Mouse (Mus musculus) ZHBTc4 (cell line): ENCODE measurements at regions not wholly inside any gene's neighbourhood (a gene's known extent, or its start where the extent isn't known, plus 50 kb on each side); places are given as distances from the start of the nearest gene placed in this dataset.

Source experiments
- DNase-seq: peaks from one replicate; pipeline ENCODE4 v3.0.0-alpha.2; 2011; ENCODE audit warnings: low read depth, low spot score

DNA sequence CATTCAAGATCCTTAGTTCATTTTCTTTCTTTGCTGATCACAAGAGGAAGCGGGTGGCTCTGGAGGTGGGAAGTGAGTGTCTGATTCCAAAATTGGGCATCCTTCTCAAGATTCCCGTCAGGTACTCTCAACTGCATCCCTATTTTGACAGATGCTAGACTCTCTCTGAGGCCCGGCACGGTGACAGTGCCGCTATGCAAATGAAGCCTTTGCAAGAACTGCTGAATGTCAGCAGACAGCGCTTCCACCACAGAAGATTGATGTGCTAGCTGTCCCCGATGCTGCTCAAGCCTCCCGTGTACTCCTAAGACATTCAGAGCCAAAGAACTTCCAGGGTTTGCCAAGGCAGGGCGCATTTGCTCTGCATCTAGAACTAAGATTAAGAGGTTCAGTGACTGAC lies 50.9 kb upstream of the Cpne4 start:
- no peak for DNase-seq

DNA sequence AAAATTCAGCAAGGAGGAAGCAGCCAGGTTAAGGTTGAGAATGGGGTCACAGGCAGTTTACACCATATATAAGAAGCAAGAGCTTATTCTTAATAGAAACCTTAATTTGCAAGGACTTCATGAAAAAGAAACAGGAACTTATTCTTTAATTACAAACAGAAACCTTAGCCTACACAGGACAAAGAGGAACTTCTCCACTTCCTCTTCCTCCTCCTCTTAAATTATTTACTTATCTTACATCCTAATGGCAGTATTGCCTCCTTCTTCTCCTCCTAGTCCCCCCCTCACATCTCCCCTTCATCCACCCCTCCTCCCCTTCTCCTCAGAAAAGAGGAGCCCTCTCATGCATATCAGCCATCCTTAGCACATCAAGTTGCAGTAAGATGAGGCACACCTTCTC lies 56.4 kb upstream of the Cpne4 start:
- DNase-seq, result no peak

DNA sequence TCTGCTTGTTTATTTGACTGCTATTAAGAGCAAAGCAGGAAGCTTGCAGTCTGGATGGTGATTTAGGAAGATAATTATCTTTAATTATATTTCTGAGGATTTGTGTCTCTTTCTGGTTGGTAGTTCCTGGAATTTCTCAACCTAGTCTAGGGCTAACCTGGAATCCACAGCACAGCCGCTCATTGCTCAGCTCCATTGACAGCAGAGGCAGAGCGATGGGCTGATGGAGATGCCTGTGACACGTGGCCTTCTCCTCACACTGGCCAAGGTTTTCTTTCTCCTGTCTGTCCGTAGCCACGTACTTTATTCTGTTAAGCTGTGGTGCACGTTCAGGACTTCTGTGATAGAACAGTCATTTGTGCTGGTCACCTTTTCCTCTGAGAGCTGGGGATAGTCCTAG lies 57.7 kb upstream of the Cpne4 start:
- DNase-seq, result no peak

DNA sequence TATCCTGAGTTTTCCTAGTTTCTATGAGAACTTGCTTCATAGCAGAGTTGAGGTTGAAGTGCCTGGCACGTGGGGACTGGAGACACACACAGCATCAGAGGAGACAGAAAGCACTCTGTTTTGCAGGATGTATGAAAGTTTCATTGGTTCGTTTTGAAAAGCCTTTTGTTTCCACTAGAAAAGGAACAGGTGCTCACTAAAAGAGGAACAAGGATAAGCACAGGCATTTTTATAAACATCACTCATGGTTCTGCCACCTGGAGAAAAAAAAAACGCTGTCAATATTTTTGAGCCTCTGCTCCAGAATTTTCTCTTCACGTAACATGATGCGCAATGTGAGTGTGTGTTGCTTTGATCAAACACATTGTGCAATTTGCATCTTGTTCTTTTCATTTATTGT lies 64.6 kb upstream of the Cpne4 start:
- no peak for DNase-seq

DNA sequence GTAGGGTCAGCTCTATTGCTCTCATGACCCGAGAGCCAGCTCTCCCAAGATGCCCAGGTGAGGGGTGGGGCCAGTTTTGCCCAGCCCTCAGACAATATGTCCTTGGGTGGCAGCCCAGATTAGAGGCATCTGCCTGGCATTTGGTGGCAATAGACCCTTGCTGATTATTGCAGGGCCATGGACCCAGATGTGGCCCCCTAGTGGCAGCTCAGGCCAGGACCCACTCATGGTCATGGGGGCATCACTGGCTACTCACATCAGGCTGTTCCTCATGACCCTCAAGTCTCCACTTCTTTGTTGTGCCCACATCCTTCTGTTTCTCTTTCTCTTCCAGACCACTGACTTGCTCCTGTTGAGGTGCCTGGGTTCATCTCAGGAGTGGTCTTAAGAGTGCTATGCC lies 66.4 kb upstream of the Cpne4 start:
- peak; percentile 12 for DNase-seq

DNA sequence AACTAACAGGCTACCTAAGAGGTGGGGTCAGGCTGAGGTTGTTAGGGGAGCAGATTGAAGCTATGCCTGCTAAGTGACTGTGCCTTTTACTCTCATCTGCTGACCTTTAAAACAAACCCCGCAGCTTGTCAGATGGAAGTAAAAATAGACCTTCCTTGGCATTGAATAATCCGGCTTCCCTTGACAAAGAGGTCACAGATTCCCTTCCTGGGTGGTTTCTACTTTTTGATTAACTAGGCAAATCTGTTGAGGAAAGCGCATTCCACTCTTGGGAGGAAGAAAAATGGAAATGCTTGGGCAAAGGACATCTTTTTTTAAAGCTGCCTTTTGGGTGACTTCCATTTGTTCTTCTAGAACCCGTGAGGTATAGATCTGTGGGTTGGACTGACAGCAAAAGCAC lies 72.3 kb upstream of the Cpne4 start:
- DNase-seq, result peak; percentile 10

DNA sequence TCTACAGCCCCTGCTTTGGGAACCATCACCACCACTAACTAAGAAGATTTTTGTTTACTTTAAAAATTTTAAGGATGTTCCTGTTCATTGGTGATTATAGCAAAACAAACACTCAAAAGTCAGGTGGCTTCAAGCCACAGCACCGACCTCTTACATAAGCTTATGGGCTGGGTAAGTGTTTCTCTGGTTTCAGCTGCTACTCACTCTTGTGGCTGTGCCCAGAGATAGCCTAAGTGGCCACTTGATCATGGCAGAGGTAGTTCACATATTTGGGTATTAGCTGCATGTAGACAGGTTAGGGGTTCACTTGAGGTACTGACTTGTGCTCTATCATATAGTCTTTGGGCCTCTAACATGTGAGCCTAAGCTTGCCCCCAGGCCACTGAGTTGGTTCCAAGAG lies 79.8 kb upstream of the Cpne4 start:
- DNase-seq, result no peak

DNA sequence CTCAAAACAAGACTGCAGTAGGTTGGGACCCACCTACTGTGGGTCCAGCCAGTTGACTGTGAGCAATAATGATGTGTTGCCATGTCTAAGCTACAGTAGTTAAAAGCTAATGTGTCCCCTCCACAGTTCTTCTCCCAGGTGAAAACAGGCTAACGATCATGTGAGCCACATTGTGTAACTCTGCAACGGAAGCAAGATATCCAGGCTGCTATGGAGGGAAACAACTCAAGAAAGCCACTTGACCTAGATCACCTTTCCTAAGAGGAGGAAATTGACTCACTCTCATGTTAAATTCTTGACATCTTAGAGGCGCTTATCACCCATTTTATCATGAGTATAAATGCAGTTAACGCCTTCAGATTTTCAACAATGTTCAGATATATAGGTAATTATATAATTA lies 83.4 kb upstream of the Cpne4 start:
- no peak for DNase-seq

DNA sequence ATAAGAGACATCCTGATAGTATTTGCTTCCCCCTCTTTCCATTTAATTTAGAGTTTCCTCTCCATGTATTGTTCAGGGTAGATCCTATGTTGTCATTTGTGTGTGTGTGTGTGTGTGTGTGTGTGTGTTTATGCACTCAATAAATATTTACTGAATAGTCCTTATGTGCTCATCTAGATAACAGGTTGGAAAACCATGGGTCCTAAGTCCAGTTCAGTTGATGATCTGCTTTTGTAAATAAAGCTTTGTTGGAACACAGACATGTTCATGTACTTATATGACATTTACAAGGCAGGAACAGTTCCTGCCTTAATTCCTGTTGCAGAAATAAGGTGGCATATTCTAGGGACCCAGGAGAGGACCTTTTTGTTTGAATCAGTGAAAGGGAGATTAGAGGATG lies 87.0 kb upstream of the Cpne4 start:
- DNase-seq, result no peak

DNA sequence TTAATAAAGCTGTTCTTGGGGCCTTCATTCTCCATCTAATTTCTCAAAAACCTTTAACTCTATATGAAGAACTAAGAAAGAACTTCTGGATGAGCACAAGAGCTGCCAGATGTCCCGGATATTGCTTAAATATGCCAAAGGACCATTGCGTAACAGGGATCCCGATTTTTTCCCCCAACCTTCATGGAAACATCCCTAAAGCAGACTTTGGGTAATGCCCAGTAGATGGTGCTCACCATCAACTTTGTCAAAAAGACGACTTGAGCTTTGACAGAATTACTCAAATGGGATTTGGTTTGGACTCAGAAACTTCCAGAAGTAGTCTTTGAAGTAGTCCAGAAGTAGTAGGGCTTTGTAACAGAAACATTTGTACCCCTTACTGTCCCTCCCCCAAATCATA lies 89.5 kb upstream of the Cpne4 start:
- DNase-seq, result no peak

DNA sequence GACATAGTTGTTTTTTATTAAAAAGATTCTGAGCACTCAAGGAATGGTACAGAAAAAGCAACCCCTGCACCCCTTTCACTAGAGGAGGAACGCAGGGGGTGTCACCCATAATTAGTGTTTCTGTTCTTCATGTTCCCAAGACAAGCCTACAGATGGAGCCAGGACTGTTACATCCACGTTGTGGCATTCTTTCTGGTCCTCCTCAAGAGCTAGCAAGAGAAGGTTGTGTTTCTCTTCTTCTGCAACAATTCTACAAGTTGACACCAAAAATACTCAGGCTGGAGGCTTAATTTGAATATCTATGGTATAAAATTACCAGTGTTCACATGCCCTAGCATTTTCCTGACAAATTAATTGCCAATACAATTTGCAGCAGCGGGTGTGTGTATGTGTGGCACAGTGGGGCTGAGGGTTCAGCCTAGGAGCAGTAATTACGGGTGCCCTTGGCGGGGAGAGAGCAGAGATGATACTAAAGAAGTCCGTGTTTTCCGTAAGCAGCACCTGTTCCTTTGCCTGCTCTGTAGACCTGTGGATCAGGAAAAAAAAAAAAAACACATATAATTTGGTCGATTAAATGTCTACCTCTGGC lies 98.4 kb upstream of the Cpne4 start:
- no peak for DNase-seq

DNA sequence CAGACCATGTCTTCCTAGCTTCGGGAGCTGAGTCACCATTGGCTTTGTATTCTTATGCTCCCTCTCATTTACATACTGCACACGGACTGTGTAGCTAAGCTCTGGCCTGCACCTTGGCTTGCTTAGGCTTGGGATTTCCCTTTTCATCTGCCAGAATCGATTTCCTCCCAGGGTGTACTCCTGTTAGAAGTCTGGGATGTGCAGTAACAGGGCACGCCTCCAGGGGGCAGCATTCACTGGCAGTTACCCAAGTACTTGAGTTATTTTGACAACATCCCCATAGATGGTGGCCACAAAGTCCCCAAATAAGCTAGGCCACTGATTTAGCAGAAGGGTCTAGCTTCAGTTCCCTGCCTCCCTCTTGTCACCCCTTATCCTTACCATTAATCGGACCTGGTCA lies 102.2 kb upstream of the Cpne4 start:
- no peak for DNase-seq

DNA sequence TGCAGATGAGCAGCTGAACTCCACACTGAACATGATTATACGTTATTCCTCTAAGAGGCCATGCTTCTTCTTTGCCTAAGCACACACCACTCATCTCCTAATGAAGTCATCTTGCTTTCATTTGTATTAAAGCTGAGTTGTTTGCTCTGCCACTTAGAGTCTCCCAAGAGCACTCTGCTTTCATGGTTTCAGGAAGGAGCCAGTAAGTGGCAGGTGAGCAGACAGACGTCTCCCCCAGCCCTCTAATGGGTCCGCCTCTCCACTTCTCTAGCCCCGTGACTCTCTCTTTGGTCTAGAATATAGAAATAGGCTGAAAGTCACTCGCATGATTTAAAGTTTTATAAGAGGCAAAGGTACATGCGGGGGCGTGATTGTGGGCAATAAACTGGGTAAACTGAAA lies 103.8 kb upstream of the Cpne4 start:
- DNase-seq, result no peak

DNA sequence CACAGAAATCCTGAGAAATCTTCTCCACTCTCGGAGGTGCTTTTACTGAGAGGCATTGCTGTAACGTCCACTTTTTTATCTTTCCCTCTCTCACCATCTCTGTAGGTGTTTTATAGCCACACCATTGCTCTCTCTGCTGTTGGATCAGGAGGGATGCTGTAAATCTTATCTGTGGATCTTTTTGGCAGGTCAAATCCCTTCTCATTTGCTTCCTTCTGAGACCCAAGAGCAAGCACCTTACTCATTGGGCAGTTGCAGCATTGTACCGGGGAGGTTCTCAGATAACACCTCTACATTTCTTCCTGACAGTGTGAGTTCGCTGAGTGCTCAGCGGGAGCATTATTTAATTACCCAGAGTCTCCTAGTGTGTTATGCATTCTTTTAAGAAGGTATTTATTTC lies 75.5 kb upstream of the Acpp start:
- no peak for DNase-seq

DNA sequence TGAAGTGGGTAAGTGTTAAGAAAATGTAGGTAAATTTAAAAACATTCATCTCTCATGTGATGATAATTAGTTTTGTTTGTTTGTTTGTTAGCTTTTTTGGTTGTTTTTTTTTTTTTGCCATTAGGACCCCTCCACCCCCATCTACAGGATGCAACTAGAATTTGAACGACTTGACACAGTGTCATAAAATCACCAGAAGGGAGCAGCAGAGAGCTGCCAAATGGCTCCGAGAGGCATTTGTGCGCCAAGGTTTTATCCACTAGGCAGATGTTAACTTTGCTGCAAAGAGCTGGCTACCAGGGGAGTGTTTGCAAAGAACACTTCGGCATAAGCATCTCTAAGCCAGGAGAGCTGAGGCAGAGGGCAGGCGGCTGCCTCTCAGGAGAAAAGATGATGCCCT lies 72.7 kb upstream of the Acpp start:
- peak; percentile 80 for DNase-seq

DNA sequence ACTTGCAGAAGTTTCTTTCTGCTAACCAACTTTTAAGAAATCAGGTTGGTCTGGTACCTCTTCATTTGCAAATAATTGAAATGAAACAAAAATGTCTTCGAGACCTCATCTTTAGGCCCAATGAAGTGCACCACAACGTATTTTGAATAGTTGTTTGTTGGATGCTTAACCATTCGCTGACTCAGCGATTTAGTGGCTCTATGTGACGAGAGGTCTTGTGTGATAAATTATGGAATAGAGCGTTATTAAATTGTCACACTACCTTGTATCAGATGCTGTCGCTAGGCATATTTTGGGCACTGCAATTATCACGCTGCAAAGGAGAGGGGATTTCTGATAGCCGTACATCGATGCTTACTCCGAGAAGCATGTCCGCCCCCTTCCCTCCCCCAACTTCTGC lies 71.8 kb upstream of the Acpp start:
- DNase-seq, result no peak

DNA sequence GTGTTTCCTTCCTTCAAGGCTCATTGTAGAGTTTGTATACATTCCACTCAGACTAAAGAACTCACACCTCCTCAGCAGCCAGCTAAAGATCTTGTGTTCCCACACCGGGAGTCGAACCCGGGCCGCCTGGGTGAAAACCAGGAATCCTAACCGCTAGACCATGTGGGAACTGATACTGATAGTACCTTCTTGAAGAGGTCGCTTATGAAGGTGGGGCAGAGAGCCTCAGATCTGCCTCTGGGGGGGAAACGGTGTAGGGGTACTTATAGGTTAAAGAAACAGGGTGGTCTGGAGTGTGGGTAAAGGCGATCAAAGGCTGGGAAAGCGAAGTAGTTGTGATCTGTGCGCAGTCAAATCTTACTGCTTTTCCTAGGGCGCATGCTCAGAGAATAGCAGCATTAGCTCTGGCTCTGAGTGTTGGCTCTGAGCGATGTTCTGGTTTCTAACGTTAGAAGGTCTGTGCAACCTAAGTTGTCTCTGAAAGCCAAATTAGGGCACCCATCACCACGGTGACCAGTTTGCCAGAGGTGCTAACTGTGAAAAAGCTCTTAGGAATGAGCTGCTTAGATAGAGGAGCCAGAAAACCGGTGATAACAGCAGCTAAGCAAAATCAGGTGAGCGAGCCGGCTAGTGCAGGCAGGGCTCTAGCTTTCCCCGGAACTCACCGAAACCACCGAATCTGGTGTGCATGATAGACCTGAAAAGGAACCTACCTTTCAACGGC lies 71.2 kb upstream of the Acpp start:
- DNase-seq, result peak; percentile 68

DNA sequence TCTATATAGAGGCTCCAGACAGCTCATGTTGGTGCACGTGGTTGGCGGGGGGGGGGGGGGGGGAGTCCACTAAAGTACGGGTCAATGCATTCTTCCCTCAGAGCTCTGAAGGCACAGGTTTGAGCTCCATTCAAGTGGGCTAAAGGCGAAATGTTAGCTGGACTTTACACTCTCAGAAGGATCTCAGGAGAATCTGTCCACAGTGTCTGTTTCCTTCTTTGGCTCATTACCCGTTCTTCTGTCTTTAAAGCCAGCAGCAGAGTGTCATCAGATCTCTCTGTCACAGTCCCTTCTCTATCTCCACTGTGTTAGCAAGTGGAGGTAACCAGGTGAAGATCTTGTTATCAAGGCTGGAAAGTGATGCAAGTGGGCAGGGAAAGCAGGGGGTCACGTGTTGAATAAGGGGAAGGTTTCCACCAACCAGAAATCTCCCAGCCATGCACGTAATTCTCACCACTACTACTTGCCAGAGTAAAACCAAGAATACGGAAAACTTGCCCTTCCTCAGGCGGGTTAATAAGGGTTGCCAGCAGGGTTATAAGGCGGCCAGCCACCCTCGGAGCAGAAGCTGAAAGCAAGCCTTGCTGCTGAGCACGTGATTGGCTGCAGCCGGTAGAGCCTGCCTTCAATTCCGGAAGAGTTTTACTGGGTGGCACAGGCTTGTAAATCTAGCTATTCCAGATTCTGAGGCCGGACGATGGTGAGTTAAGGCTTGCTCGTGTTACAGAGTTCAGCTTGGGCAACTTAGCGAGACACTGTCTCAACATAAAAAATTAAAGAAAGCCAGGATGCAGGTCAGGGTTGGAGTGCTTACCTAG lies 70.2 kb upstream of the Acpp start:
- DNase-seq, result peak; percentile 47

DNA sequence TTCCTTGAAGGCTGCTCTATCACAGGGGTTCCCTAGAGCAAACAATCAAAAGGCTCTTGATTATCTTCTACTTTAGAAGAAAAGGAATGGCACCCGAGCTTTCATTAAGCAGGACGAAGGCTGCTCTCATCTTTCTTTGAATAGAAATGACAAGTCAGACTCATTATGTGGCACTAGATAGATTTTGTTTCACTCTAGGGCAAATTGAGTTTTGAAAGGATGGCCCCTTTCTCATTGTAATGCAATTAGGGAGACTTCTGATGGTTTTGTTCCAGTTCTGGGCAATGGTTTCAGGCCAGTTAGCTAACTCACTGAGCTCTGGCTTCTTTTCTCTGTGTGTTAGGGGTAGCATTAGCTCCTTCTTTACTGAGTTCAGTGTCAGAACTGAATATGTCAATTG lies 69.5 kb upstream of the Acpp start:
- DNase-seq, result no peak

DNA sequence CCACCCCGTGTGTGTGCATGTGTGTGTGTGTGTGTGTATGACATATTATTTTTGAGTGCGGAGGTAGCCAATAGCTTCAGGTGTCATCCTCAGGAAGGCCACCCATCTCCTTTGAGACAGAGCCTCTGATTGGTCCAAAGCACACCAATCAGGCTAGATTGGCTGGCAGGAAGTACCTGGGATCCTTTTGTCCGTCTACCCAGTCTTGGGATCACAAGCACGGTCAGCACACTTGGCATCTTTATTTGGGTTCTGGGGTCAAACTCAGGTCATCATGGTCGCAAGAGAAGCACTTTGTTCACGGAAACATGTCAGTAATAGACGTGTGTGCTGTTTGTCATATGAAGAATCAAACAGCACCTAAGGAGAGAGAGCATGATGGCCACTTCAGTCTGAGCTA lies 68.9 kb upstream of the Acpp start:
- DNase-seq, result no peak

DNA sequence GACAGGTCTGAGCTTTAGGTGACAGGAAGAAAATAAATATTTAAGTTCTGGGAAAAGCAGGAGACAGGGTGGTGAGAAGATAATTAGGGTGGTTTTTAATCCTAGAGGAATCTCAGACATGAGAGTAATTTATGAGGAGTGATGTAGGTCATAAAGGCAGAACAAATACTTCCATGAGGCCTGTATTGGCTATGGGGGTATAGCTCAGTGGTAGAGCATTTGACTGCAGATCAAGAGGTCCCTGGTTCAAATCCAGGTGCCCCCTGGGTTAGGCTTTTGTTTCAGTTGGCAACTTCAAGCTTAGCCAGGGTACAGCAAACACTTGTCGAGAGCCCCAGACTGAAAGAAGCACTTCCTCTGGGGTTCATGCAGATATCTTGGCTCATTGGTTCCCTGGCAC lies 66.3 kb upstream of the Acpp start:
- no peak for DNase-seq

DNA sequence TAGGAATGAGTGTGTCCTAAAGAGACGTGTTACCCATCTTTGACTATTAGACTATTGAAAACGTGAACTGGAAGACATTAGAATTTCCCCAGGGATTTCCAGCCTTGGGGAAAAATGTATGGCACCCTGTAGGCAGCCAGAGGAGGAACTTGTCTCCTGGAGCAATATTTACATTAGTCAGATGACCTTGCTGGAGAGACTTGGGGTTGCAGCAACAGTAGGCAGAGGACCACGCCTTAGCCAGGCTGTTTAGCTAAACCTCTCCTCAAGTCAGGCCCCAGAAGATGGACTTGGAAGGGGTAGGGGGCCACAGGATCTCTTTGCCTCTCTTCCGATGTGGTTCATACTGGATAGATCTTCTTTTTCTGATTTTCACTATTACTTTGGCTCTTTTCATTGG lies 64.1 kb upstream of the Acpp start:
- DNase-seq, result no peak

DNA sequence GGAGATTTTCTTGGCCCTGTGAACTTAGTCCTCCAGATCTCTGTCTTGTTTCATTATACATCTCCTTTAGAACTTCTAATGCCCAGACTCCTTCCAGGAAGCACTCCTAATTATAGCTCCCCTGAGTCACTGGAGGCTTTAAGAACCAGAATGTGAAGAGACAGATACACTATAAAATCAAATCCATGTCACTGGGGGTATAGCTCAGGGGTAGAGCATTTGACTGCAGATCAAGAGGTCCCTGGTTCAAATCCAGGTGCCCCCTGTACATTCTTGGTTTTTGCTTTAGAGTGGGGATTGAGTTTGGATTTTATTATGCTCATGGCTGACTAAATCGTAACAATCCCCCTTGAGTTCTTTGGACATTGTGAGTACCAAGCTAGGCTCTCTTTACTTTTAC lies 62.4 kb upstream of the Acpp start:
- no peak for DNase-seq
